Mouse (Mus musculus) forebrain, embryonic 12.5 days (tissue): ENCODE measurements around the gene Phc2. TPM values are rescaled to one million over a fixed set of nuclear protein-coding genes. Genes with fewer than 3 reads are reported as not detected.

Experiments
- polyA plus RNA-seq: library from polyadenylated mRNA; unstranded; fragments of >200 nt; fragmentation: Nextera tagmentation; extraction: Ambion mirVana; gene quantifications from 2 replicates; pipeline ENCODE4 v1.2.1, GENCODE M21; 2016

Phc2 gene
- polyA plus RNA-seq, 1 experiment from 2014 or later, result 148 TPM

Other genes starting within 250 kb of the Phc2 start
- 7.4 and 8.3 TPM in 2 replicates for gene Zscan20, start 44.6 kb upstream of the Phc2 start, polyA plus RNA-seq
- gene Tlr12, start 36.1 kb upstream of the Phc2 start, polyA plus RNA-seq, result 0.79 and 1.6 TPM in 2 replicates
- 0.38 and 0.57 TPM in 2 replicates for gene A3galt2, start 100.7 kb downstream of the Phc2 start, polyA plus RNA-seq
- gene Zfp362, start 151.3 kb downstream of the Phc2 start, polyA plus RNA-seq, result 41.9 and 43.7 TPM in 2 replicates
- 12.5 and 12.6 TPM in 2 replicates for gene Trim62, start 228.9 kb downstream of the Phc2 start, polyA plus RNA-seq